Mouse (Mus musculus) midbrain, embryonic 12.5 days (tissue): ENCODE results near the gene Ceacam1. TPM values are rescaled to one million over a fixed set of nuclear protein-coding genes. Genes with fewer than 3 reads are reported as not detected.
A peak's percentile ranks its signal among the peaks of the same experiment; 100 is the strongest.
"Not testable (repeated sequence)": the region's sequence is repeated elsewhere in the genome, so short reads cannot be mapped to it uniquely, and the experiment has no call there.

ENCODE experiments used
- ATAC-seq: fragments of 200-750 bp; cut with Nextera tagmentation; 2 replicates; pipeline ENCODE4 v1.8.0; 2017; ENCODE audit warnings: low read depth, moderate TSS enrichment, moderate library complexity; ENCODE audit not compliant: low FRiP score
- H3K27ac ChIP-seq: fragments of 300-500 bp; sonication (generic); replicated peaks from 2 replicates; pipeline ENCODE4 v1.5.1; 2016; ENCODE audit warnings: mild to moderate bottlenecking
- H3K27me3 ChIP-seq: fragments of 300-500 bp; sonication (generic); 2 replicates; pipeline ENCODE4 v1.6.1; 2016; ENCODE audit warnings: mild to moderate bottlenecking
- H3K36me3 ChIP-seq: fragments of 300-500 bp; sonication (generic); 2 replicates; pipeline ENCODE4 v1.6.1; 2016
- H3K4me1 ChIP-seq: fragments of 300-500 bp; sonication (generic); 2 replicates; pipeline ENCODE4 v1.6.1; 2016
- H3K4me2 ChIP-seq: fragments of 300-500 bp; sonication (generic); replicated peaks from 2 replicates; pipeline ENCODE4 v1.6.1; 2016; ENCODE audit warnings: mild to moderate bottlenecking, moderate library complexity
- H3K4me3 ChIP-seq: fragments of 300-500 bp; sonication (generic); 2 replicates; pipeline ENCODE4 v1.5.1; 2016; ENCODE audit warnings: mild to moderate bottlenecking
- H3K9ac ChIP-seq: fragments of 300-500 bp; sonication (generic); replicated peaks from 2 replicates; pipeline ENCODE4 v1.6.1; 2016; ENCODE audit warnings: mild to moderate bottlenecking, moderate library complexity
- H3K9me3 ChIP-seq: fragments of 300-500 bp; sonication (generic); 2 replicates; pipeline ENCODE4 v1.6.1; 2016; ENCODE audit warnings: mild to moderate bottlenecking
- WGBS: fragments of 180-500 bp; shearing (Covaris S2); methylation state at CpG from one replicate; pipeline ENCODE4 v1.1.7; 2016; 5-methylcytosine and 5-hydroxymethylcytosine counted together
- polyA plus RNA-seq: library from polyadenylated mRNA; unstranded; fragments of >200 nt; fragmentation: Nextera tagmentation; extraction: Ambion mirVana; gene quantifications from 2 replicates; pipeline ENCODE4 v1.2.1, GENCODE M21; 2016

The Ceacam1 gene
- polyA plus RNA-seq, 1 experiment from 2014 or later: 0.73 TPM

DNA sequence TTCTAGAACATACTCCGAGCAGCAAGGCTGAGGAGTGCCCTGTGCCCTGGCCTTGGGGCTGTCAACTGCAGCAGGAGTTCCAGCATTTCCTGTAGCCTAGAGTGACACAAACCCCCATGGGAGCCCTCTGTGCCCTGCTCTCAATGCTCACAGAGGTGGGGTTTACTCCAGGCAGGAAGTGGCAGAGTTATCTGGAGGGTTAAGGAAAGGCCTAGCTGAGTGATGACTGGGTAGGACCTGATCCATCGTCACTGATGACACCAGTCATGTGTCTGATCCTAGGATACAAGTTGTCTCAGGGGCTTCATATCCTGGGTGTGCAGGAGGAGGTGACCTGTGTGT, 320 bp upstream of the Ceacam1 start:
- 82% methylated on average over 2 of the region's 2 CpGs for WGBS
- ATAC-seq: not testable (repeated sequence)

DNA sequence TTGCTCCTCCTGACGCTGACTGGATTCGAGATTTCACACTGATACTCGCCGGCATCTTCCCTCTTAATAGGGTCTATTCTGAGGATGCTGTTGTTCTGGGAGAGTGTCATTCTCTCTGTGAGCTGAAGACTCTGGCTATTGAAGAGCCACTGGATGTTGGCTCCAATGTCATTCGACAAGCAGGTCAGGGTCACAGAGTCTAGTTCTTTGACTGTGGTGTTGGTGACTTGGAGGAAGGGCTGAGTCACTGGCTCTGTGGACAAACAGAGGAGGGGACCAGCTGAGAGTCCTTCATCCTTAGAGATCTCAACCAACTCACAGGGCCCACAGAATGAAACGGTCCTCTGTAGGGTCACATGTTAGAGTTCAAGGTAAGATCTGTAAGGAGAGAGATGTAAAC, 5.6 kb downstream of the Ceacam1 start:
- not testable (repeated sequence) for H3K9ac ChIP-seq, H3K4me1 ChIP-seq, H3K36me3 ChIP-seq, H3K27ac ChIP-seq, H3K9me3 ChIP-seq, H3K27me3 ChIP-seq, H3K4me2 ChIP-seq, H3K4me3 ChIP-seq, ATAC-seq
- WGBS: 82% methylated on average over 6 of the region's 6 CpGs

More for the DNA sequence above, 320 bp upstream of the Ceacam1 start:
- H3K4me1 ChIP-seq, H3K36me3 ChIP-seq, H3K27me3 ChIP-seq, H3K4me3 ChIP-seq, H3K4me2 ChIP-seq, H3K27ac ChIP-seq, H3K9ac ChIP-seq, H3K9me3 ChIP-seq: not testable (repeated sequence)

DNA sequence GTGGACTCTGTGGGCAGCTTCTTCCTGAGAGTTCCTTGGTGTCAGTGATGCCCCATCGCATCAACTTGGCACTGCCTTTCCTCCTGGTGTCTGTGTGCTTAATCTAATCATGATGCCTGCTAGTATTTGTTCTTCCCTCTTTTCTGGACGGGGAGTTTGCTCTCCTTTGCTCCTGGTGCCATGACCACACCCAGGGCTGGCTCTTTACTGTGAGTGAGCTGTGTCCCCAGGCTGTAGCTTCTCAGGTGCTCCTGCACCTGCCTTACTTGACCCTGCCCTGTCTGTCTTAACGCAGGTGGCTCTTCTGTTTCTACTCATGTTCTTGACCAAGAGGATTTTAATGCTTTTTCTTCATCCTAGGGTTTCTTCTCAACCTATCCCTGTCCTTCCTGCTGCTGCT, 11.8 kb downstream of the Ceacam1 start:
- not testable (repeated sequence) for H3K4me2 ChIP-seq, H3K4me3 ChIP-seq, H3K4me1 ChIP-seq, H3K27me3 ChIP-seq, H3K9ac ChIP-seq, H3K9me3 ChIP-seq, H3K36me3 ChIP-seq, H3K27ac ChIP-seq, ATAC-seq
- 82% methylated on average over 3 of the region's 3 CpGs for WGBS

DNA sequence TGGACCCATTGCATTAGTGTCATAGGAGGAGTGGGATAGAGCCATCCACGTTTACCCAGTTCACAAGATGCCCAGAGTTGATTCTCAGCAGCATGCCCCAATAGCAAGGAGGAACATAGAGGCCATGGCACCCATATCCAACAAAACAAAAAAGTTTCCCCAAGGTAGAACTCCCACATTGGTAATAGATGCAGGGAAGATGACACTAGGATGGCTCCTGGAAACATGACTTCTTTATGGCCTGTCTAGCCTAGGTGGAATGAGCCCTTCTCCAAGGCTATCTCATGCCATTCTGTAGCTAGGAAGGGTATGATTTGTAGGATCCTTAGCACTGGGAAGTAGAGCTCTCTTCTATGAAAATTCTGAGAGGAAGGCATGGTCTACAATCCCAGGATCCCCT, 12.4 kb downstream of the Ceacam1 start:
- Histone ChIP-seq H3K9ac (no peak overlapping the region), H3K27ac (no peak overlapping the region), H3K36me3 (no peaks in the 10 kb centered on the region), H3K9me3 (no peaks in the 10 kb centered on the region), H3K4me2 (no peak overlapping the region), H3K27me3 (no peaks in the 10 kb centered on the region), H3K4me3 (no peak overlapping the region), H3K4me1 (no peaks in the 10 kb centered on the region)
- 74% methylated on average over 1 of the region's 1 CpGs for WGBS
- ATAC-seq: no peak

DNA sequence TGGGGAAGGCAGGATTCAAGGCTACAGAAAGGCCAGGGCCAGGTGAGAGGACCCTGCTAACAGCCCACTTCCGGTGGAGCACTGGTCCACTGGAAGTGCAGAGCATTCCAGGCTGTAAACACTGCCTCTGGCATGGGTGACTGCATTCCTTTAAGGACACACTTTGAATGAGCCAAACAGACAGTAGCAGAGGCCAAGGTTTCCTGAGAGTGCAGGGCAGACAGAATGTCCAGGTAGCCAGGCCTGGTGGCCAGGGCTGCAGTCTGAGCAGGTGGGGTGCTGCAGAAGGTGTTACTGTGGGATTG, 15.4 kb downstream of the Ceacam1 start:
- not testable (repeated sequence) for H3K4me2 ChIP-seq, H3K9ac ChIP-seq, H3K4me3 ChIP-seq, H3K27me3 ChIP-seq, H3K36me3 ChIP-seq, H3K9me3 ChIP-seq, H3K27ac ChIP-seq, ATAC-seq, H3K4me1 ChIP-seq
- WGBS: no CpG with 5 or more reads among the region's 1 CpGs

DNA sequence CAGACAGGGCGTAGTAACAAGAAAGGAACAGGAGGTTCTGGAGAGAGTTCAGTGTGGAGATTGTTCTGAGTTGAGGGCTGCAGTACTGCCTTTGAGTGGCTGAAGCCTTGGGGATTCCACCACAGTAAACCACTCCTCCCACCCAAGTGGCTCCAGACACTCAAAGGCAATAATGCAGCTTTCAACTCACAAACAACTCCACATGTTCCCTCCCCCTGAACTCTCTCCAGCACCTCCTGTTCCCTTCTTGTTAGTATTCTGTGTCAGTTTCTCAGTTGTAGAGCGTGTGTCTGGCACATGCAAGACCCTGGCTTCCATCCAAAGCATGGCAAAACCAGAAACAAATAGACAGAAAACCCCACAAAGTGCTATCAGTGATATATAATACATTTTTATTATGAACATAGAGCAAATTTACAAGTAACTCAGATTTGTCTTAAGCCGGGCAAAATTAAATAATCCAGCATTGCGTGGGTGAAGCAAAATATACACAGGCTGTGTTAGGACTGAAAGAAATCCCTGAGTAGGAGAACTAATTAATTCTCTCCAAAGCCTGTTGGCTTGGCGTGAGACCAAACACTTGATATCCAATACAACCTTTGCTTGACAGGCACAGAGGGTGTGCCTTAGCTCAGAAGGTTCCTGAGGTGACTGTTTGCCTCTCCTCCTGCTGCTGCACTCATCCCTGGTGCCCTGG, 15.9 kb downstream of the Ceacam1 start:
- not testable (repeated sequence) for H3K4me3 ChIP-seq, H3K36me3 ChIP-seq, H3K27ac ChIP-seq, H3K4me2 ChIP-seq, H3K27me3 ChIP-seq, H3K9me3 ChIP-seq, H3K4me1 ChIP-seq, H3K9ac ChIP-seq
- ATAC-seq: peak; percentile 68
- 68% methylated on average over 4 of the region's 5 CpGs for WGBS

DNA sequence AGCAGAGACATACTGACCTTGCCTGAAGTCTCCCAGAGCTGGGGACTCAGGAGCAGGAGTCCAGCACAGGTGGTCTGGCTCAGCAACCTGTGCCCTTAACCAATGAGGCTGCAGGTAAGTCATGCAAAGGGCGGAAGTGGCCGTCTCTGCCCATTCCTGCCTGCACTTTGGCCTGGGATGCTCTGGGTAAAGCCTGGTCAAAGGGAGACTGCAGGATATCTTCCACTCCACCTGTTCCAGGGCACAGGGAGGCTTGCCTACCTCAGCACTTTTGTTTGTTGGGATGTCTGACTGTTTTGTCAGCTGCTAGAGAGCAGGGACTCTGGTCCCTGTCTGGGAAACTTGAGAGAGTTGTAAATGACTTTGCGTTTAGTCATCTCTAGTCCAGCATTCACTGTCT, 25.3 kb downstream of the Ceacam1 start:
- Histone ChIP-seq H3K36me3 (no peaks in the 10 kb centered on the region), H3K4me3 (no peak overlapping the region), H3K9me3 (no peaks in the 10 kb centered on the region), H3K4me1 (no peaks in the 10 kb centered on the region), H3K27me3 (no peaks in the 10 kb centered on the region), H3K4me2 (no peak overlapping the region), H3K9ac (no peak overlapping the region), H3K27ac (no peak overlapping the region)
- no peak for ATAC-seq
- 88% methylated on average over 3 of the region's 3 CpGs for WGBS

DNA sequence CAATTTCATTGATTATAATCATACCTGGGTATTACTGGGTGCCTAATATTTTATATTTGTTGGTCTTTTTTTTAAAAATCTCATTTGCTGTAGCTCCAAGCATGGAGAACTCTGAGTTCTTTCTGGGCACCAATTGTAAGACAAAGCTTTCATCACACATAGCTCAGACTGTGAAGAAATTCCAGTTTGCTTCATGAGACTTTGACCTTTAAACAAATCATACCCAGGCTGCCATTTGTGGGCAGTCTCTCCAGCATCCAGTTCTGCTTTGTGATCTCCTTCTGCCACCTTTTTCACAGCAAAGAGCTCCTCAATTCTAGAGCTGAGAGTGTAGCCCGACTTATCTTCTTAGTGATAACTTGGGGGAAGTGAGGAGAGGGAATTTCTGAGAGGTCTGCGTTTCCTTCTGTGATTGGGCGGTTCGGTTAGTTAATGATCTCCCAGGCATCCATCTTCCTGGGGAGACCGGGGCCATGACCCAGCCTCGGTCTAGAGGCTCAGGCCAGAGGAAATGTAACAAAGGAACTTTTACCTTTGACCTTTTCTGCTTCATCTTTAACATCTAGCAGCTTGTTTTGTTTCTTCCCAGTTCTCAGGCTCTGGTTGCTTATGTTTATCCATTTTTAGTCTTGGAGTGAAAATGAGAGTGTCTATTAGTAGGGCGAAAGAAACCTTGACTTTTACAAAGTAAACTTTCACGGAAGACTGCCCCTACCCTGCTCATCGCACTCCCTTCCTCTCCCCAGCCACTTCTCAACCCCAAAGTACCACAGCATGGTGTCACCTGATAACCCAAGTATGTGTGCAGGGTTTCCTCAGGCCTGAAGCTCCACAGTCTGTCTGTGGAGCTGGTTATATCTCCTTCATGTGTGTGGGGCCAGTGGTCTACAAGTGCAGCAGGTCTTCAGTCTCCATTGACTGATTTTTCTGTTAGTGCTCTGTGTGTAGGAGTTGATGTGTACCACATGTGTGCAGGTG, 27.2 kb downstream of the Ceacam1 start:
- no peak overlapping the region for H3K4me3 ChIP-seq
- WGBS: 69% methylated on average over 9 of the region's 9 CpGs
- H3K4me1 ChIP-seq: no peaks in the 10 kb centered on the region
- no peak for ATAC-seq
- H3K9me3 ChIP-seq: no peaks in the 10 kb centered on the region
- H3K36me3 ChIP-seq: no peaks in the 10 kb centered on the region
- H3K9ac ChIP-seq: no peak overlapping the region
- no peak overlapping the region for H3K27ac ChIP-seq
- H3K27me3 ChIP-seq: no peaks in the 10 kb centered on the region
- H3K4me2 ChIP-seq: no peak overlapping the region

DNA sequence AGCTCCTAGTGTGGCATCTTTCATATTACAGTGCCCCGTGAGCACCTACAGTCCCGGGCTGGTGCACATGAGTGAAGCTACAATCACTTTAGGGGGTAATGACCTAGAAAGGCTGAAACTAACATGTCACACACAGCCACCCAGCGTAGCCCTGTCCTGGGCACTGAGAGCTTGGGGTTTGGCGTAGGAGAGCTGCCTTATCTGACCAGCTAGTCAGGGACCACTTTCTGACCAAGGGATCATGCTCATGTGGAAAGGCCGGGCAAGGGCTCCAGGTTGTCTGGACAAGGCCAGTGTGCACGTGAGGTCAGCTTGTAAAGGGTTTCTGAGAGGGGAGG, 36.6 kb downstream of the Ceacam1 start:
- ATAC-seq: no peak
- H3K9me3 ChIP-seq: no peaks in the 10 kb centered on the region
- H3K27me3 ChIP-seq: no peaks in the 10 kb centered on the region
- H3K4me2 ChIP-seq: no peak overlapping the region
- H3K4me3 ChIP-seq: no peak overlapping the region
- no peaks in the 10 kb centered on the region for H3K36me3 ChIP-seq
- H3K4me1 ChIP-seq: no peaks in the 10 kb centered on the region
- WGBS: 88% methylated on average over 6 of the region's 6 CpGs
- no peak overlapping the region for H3K9ac ChIP-seq
- no peak overlapping the region for H3K27ac ChIP-seq

DNA sequence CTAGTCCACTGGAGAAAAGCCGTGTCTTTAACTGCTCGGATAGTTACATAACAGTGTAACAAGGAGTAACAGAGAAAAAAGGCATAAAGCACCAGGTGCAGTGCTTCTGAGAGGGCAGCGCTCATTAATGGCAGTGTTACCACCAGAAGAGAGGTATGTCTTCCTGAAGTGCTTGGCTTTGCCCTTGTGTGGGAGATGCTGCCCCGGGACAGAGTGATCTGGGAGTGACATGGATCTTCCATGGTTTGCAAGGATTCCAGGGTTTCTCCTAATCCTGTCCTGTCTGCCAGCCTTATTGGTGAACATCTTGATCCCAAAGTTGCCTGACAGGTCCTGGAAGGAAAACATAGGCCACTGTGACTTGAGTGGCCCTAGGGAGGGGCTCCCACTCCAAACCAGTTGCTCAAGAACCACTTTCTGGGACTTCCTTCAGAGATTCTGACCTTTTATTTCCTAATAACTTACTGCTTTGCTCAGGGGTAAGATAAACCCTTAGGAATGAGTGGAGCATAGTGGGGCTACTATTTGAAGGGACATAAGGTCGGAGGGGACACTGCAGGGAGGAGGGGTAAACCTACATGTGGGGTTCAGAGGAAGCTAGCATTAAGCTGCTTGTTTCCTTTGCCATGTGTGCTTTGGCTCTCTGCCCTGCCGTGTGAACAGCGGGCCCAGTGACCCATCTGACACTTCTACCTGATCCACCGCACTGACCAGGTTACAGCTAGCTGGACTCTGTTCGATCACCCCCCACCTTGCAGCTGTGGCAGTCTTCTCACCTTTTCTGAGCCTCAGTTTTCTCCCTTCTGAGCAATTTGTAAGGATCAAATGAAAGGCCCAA, 37.2 kb downstream of the Ceacam1 start:
- Histone ChIP-seq H3K9me3 (no peaks in the 10 kb centered on the region), H3K36me3 (no peaks in the 10 kb centered on the region), H3K27ac (no peak overlapping the region), H3K9ac (no peak overlapping the region), H3K4me2 (no peak overlapping the region), H3K4me3 (no peak overlapping the region), H3K4me1 (no peaks in the 10 kb centered on the region), H3K27me3 (no peaks in the 10 kb centered on the region)
- WGBS: 86% methylated on average over 9 of the region's 9 CpGs
- ATAC-seq: no peak

DNA sequence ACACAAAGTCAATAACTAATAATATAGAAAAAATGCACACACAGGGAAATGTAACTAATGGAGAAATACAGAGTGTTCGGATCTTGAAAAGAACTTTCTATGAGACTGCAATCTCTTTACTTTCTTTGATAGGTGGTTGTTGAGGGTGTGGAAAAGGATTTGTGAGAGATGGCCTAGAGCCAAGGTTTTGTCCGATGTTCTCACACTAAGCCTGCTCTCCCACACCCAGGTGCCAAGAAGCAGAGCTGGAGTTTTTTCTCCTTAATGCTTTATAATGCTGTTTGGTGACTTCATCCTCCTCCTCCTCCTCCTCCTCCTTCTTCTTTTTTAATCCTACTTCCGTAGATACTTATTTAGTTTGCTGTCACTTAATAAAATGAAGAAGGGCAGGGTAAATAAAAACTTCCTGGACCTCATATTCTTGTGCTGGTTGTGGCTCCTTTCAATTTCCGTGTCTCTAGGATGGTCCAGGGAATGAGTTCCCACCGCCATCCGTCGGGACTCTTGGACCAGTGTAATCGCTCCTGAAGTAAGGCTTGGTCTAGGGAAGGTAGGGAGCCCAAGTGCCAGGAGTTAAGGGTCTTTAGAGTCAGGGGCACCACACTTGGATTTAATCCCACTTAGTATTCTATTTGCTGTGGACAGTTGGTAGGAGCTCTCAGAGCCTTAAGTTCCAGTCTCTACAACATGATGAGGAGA, 38.1 kb downstream of the Ceacam1 start:
- H3K9ac ChIP-seq: no peak overlapping the region
- no peaks in the 10 kb centered on the region for H3K9me3 ChIP-seq
- H3K27me3 ChIP-seq: no peaks in the 10 kb centered on the region
- no peak for ATAC-seq
- no peaks in the 10 kb centered on the region for H3K36me3 ChIP-seq
- no peak overlapping the region for H3K4me3 ChIP-seq
- H3K27ac ChIP-seq: no peak overlapping the region
- H3K4me2 ChIP-seq: no peak overlapping the region
- H3K4me1 ChIP-seq: no peaks in the 10 kb centered on the region
- WGBS: 86% methylated on average over 8 of the region's 8 CpGs

DNA sequence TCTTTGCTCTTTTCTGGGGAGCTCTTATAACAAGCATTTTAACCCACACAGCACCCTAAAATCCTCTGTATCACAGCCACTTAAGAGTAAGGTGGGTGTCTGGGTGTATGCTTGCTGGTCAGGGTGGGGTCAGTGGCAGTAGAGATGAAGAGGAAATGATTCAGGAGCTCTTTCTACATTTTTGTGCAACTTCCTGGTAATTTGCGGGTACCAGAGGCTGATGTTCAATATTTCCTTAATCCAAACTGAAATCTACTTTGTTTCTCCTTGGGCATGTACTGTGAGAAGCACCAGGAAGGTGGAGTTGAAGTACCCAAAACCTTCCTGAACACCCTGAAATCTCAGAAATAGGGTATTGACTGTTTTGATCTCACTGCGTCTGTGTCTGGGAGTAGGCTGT, 40.7 kb downstream of the Ceacam1 start:
- H3K27ac ChIP-seq: no peak overlapping the region
- no peak overlapping the region for H3K4me3 ChIP-seq
- no peak overlapping the region for H3K4me2 ChIP-seq
- no peaks in the 10 kb centered on the region for H3K9me3 ChIP-seq
- H3K4me1 ChIP-seq: peaks cover 10% of the 10 kb centered on the region
- no peak for ATAC-seq
- WGBS: 93% methylated on average over 2 of the region's 2 CpGs
- H3K9ac ChIP-seq: no peak overlapping the region
- H3K36me3 ChIP-seq: no peaks in the 10 kb centered on the region
- H3K27me3 ChIP-seq: no peaks in the 10 kb centered on the region
